Mouse (Mus musculus) erythroblast, embryonic 14.5 days (primary cell): Measurements from ENCODE around the gene Ptges2.

Experiments used
- GATA1 ChIP-seq: IDR thresholded peaks from 2 replicates; pipeline ENCODE4 v1.6.1; 2012; ENCODE audit warnings: low read length, inconsistent platforms, mixed read lengths
- TAL1 ChIP-seq: IDR thresholded peaks from 3 replicates; pipeline ENCODE4 v1.6.1; 2012; ENCODE audit warnings: low read length, inconsistent platforms, mixed read lengths

GRCm38 (mm10) chr2:32455101-32455500 lies 59.4 kb downstream of the Ptges2 start:
- TF ChIP-seq GATA1 (no peak), TAL1 (no peak)
